Mouse (Mus musculus) stomach, embryonic 15.5 days (tissue): ENCODE measurements around the gene Vpreb2. TPM values are rescaled to one million over a fixed set of nuclear protein-coding genes. Genes with fewer than 3 reads are reported as not detected.

Source experiments
- ATAC-seq: fragments of 200-750 bp; cut with Nextera tagmentation; 2 replicates; pipeline ENCODE4 v1.8.0; 2017; ENCODE audit warnings: low read depth, moderate number of reproducible peaks, moderate TSS enrichment; ENCODE audit not compliant: insufficient read depth, low FRiP score
- H3K27ac ChIP-seq: fragments of 300-500 bp; sonication (generic); 2 replicates; pipeline ENCODE4 v1.5.1; 2015; ENCODE audit warnings: mild to moderate bottlenecking, inconsistent platforms
- H3K27me3 ChIP-seq: fragments of 300-500 bp; sonication (generic); replicated peaks from 2 replicates; pipeline ENCODE4 v1.6.1; 2015; ENCODE audit warnings: inconsistent platforms
- H3K36me3 ChIP-seq: fragments of 300-500 bp; sonication (generic); 2 replicates; pipeline ENCODE4 v1.6.1; 2015; ENCODE audit warnings: inconsistent platforms
- H3K4me1 ChIP-seq: fragments of 300-500 bp; sonication (generic); 2 replicates; pipeline ENCODE4 v1.6.1; 2015; ENCODE audit warnings: inconsistent platforms
- H3K4me2 ChIP-seq: fragments of 300-500 bp; sonication (generic); 2 replicates; pipeline ENCODE4 v1.6.1; 2015; ENCODE audit warnings: mild to moderate bottlenecking, inconsistent platforms
- H3K4me3 ChIP-seq: fragments of 300-500 bp; sonication (generic); replicated peaks from 2 replicates; pipeline ENCODE4 v1.5.1; 2015; ENCODE audit warnings: inconsistent platforms
- H3K9ac ChIP-seq: fragments of 300-500 bp; sonication (generic); 2 replicates; pipeline ENCODE4 v1.6.1; 2015; ENCODE audit warnings: inconsistent platforms
- H3K9me3 ChIP-seq: fragments of 300-500 bp; sonication (generic); 2 replicates; pipeline ENCODE4 v1.6.1; 2016; ENCODE audit warnings: inconsistent platforms
- WGBS: fragments of 180-500 bp; shearing (Covaris S2); methylation state at CpG from one replicate; pipeline ENCODE4 v1.1.7; 2015; 5-methylcytosine and 5-hydroxymethylcytosine counted together
- polyA plus RNA-seq: library from polyadenylated mRNA; unstranded; fragments of >200 nt; fragmentation: Nextera tagmentation; extraction: Ambion mirVana; gene quantifications from 2 replicates; pipeline ENCODE4 v1.2.1, GENCODE M21; 2015

Vpreb2 gene
- polyA plus RNA-seq: 0.27 TPM in 1 of 2 replicates, not detected in the other

- Histone ChIP-seq H3K4me2 (no peak within 1 kb of the TSS), H3K36me3 (no peaks in the 10 kb centered on the region), H3K4me1 (no peaks in the 10 kb centered on the region), H3K27me3 (no peaks in the 10 kb centered on the region), H3K9me3 (no peaks in the 10 kb centered on the region), H3K27ac (no peak within 1 kb of the TSS), H3K9ac (no peak within 1 kb of the TSS), H3K4me3 (no peak within 1 kb of the TSS)
- no peak for ATAC-seq
- 77% methylated on average over 1 of the region's 1 CpGs for WGBS
Observed at GRCm38 (mm10) chr16:17980128-17980527, at the start of gene Vpreb2. Vpreb2 (plus strand) TSS chr16:17980428.

GRCm38 (mm10) chr16:17931906-17932460 lies 48.2 kb upstream of the Vpreb2 start:
- 71% methylated on average over 5 of the region's 5 CpGs for WGBS
- Histone ChIP-seq H3K4me1 (peaks cover 9% of the 10 kb centered on the region), H3K9me3 (no peaks in the 10 kb centered on the region), H3K4me3 (no peak overlapping the region), H3K36me3 (no peaks in the 10 kb centered on the region), H3K27ac (no peak overlapping the region), H3K27me3 (no peaks in the 10 kb centered on the region), H3K9ac (no peak overlapping the region), H3K4me2 (no peak overlapping the region)
- no peak for ATAC-seq

- whole genome bisulfite sequencing: 69% methylated on average over 9 of the region's 9 CpGs
- H3K4me1 ChIP-seq: peaks cover 8% of the 10 kb centered on the region
- no peaks in the 10 kb centered on the region for H3K36me3 ChIP-seq
- no peak for ATAC-seq
- H3K27me3 ChIP-seq: no peaks in the 10 kb centered on the region
- no peak overlapping the region for H3K4me2 ChIP-seq
- no peak overlapping the region for H3K4me3 ChIP-seq
- no peak overlapping the region for H3K27ac ChIP-seq
- H3K9ac ChIP-seq: no peak overlapping the region
- no peaks in the 10 kb centered on the region for H3K9me3 ChIP-seq
Observed at GRCm38 (mm10) chr16:17933594-17934444, 46.4 kb upstream of the Vpreb2 start.

- Histone ChIP-seq H3K4me2 (no peak overlapping the region), H3K4me1 (peaks cover 13% of the 10 kb centered on the region), H3K27me3 (no peaks in the 10 kb centered on the region), H3K27ac (no peak overlapping the region), H3K9me3 (no peaks in the 10 kb centered on the region), H3K36me3 (no peaks in the 10 kb centered on the region), H3K9ac (no peak overlapping the region), H3K4me3 (no peak overlapping the region)
- no peak for ATAC-seq
- WGBS: 59% methylated on average over 3 of the region's 3 CpGs
Observed at GRCm38 (mm10) chr16:17934445-17934910, 45.8 kb upstream of the Vpreb2 start.

- Histone ChIP-seq H3K36me3 (no peaks in the 10 kb centered on the region), H3K27me3 (no peaks in the 10 kb centered on the region), H3K4me2 (no peak overlapping the region), H3K27ac (no peak overlapping the region), H3K4me1 (peaks cover 13% of the 10 kb centered on the region), H3K4me3 (no peak overlapping the region), H3K9me3 (no peaks in the 10 kb centered on the region), H3K9ac (no peak overlapping the region)
- ATAC-seq: no peak
- WGBS: 80% methylated on average over 10 of the region's 10 CpGs
Observed at GRCm38 (mm10) chr16:17936776-17937175, 43.5 kb upstream of the Vpreb2 start.

GRCm38 (mm10) chr16:17938187-17938586 lies 42.0 kb upstream of the Vpreb2 start:
- no peak for ATAC-seq
- no peak overlapping the region for H3K27ac ChIP-seq
- H3K9me3 ChIP-seq: no peaks in the 10 kb centered on the region
- H3K36me3 ChIP-seq: no peaks in the 10 kb centered on the region
- 65% methylated on average over 7 of the region's 7 CpGs for WGBS
- no peak overlapping the region for H3K4me2 ChIP-seq
- no peak overlapping the region for H3K4me3 ChIP-seq
- H3K4me1 ChIP-seq: peaks cover 13% of the 10 kb centered on the region
- H3K27me3 ChIP-seq: no peaks in the 10 kb centered on the region
- no peak overlapping the region for H3K9ac ChIP-seq

GRCm38 (mm10) chr16:17938821-17939220 lies 41.4 kb upstream of the Vpreb2 start:
- Histone ChIP-seq H3K4me1 (peaks cover 13% of the 10 kb centered on the region), H3K36me3 (no peaks in the 10 kb centered on the region), H3K27ac (peak overlapping the region; percentile 72), H3K9me3 (no peaks in the 10 kb centered on the region), H3K27me3 (no peaks in the 10 kb centered on the region), H3K4me2 (peak overlapping the region; percentile 19; the same call in 1 of the 2 replicates), H3K4me3 (no peak overlapping the region), H3K9ac (no peak overlapping the region)
- 10% methylated on average over 7 of the region's 7 CpGs for WGBS
- ATAC-seq: peak; percentile 89

GRCm38 (mm10) chr16:17939255-17939751 lies 40.9 kb upstream of the Vpreb2 start:
- Histone ChIP-seq H3K27me3 (no peaks in the 10 kb centered on the region), H3K4me2 (peak overlapping the region; percentile 19; the same call in 1 of the 2 replicates), H3K36me3 (no peaks in the 10 kb centered on the region), H3K9ac (no peak overlapping the region), H3K9me3 (no peaks in the 10 kb centered on the region), H3K4me3 (no peak overlapping the region), H3K27ac (peak overlapping the region; percentile 72), H3K4me1 (peaks cover 13% of the 10 kb centered on the region)
- ATAC-seq: peak; percentile 81
- WGBS: 28% methylated on average over 9 of the region's 9 CpGs

GRCm38 (mm10) chr16:17943466-17943865 lies 36.8 kb upstream of the Vpreb2 start:
- no peaks in the 10 kb centered on the region for H3K27me3 ChIP-seq
- no peak for ATAC-seq
- H3K27ac ChIP-seq: no peak overlapping the region
- peaks cover 11% of the 10 kb centered on the region for H3K4me1 ChIP-seq
- H3K9me3 ChIP-seq: no peaks in the 10 kb centered on the region
- no peaks in the 10 kb centered on the region for H3K36me3 ChIP-seq
- no peak overlapping the region for H3K9ac ChIP-seq
- H3K4me2 ChIP-seq: no peak overlapping the region
- 62% methylated on average over 8 of the region's 8 CpGs for WGBS
- no peak overlapping the region for H3K4me3 ChIP-seq

GRCm38 (mm10) chr16:17945081-17945831 lies 35.0 kb upstream of the Vpreb2 start:
- no peaks in the 10 kb centered on the region for H3K36me3 ChIP-seq
- peak; percentile 39; the same call in 1 of the 2 replicates for ATAC-seq
- H3K27me3 ChIP-seq: no peaks in the 10 kb centered on the region
- no peaks in the 10 kb centered on the region for H3K4me1 ChIP-seq
- 0 out of 2 replicates have a peak overlapping the region, but pooled peaks have one; percentile 40 for H3K27ac ChIP-seq
- peak overlapping the region; percentile 9; the same call in 1 of the 2 replicates for H3K4me2 ChIP-seq
- H3K9me3 ChIP-seq: no peaks in the 10 kb centered on the region
- no peak overlapping the region for H3K9ac ChIP-seq
- no peak overlapping the region for H3K4me3 ChIP-seq
- 46% methylated on average over 7 of the region's 7 CpGs for WGBS

GRCm38 (mm10) chr16:17949421-17949877 lies 30.8 kb upstream of the Vpreb2 start:
- no peak overlapping the region for H3K9ac ChIP-seq
- H3K27me3 ChIP-seq: no peaks in the 10 kb centered on the region
- ATAC-seq: no peak
- H3K9me3 ChIP-seq: no peaks in the 10 kb centered on the region
- no peaks in the 10 kb centered on the region for H3K36me3 ChIP-seq
- H3K4me2 ChIP-seq: no peak overlapping the region
- 0 out of 2 replicates have a peak overlapping the region, but pooled peaks have one; percentile 28 for H3K27ac ChIP-seq
- 48% methylated on average over 2 of the region's 2 CpGs for WGBS
- no peaks in the 10 kb centered on the region for H3K4me1 ChIP-seq
- H3K4me3 ChIP-seq: no peak overlapping the region
